17 mouse cellular contexts compared by ENCODE assay signal in the genomic region with DNA sequence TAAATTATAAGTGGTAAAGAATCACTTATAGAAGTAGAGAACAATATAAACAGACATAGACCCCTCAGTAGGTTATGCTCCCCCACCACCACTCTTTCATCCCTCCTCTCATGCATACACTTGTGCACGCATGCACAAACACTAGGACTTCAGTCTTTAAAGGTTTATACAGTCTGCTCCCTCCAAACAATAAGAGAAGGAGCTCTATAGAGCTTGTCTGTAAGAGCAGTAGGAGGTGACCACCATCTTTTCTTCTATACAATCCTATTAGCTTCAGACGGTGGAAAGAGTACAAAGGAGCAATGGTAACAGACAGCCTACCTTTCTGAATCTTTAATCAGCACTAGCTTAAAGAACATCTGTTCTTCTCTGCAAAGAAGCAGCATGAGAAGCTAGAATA. TPM values are rescaled to one million over a fixed set of nuclear protein-coding genes. Genes with fewer than 3 reads are reported as not detected.
"Had no signal": no experiment of that assay in that cellular context is flagged by ENCODE, and none has a peak within 500 bp of the region (broad histone marks: within the 10 kb centered on the region; RNA-seq: fewer than 3 reads in every experiment).

No protein-coding gene starts in this region.

- H3K27me3 ChIP-seq: kidney, embryonic 15.5 days; limb, embryonic 13.5 days had no signal

- H3K9ac ChIP-seq: kidney, embryonic 15.5 days; limb, embryonic 13.5 days; liver, embryonic 14.5 days had no signal

- DNase-seq: kidney, adult 2 months; kidney, postnatal 14 days; left cerebral cortex, postnatal 4 days; lung, adult 18-20 months had no signal

- H3K36me3 ChIP-seq: kidney, embryonic 15.5 days; limb, embryonic 13.5 days had no signal

- H3K4me3 ChIP-seq: kidney, embryonic 15.5 days; limb, embryonic 13.5 days had no signal

- H3K4me1 ChIP-seq: kidney, embryonic 15.5 days; limb, embryonic 13.5 days had no signal

- H3K9me3 ChIP-seq: kidney, embryonic 15.5 days; limb, embryonic 13.5 days had no signal

- H3K27ac ChIP-seq: kidney, embryonic 15.5 days; limb, embryonic 13.5 days; liver, embryonic 14.5 days; stomach, postnatal 0 days had no signal

- H3K4me2 ChIP-seq: kidney, embryonic 15.5 days; limb, embryonic 13.5 days had no signal

RNA-seq across cellular contexts. Expression of gene Cypt3, which starts 1.8 kb away (rescaled TPM):
- total RNA-seq: layer of hippocampus, adult 8-10 months; layer of hippocampus, postnatal 14 days; left cerebral cortex, adult 18-20 months; left cerebral cortex, postnatal 10 days; left cerebral cortex, postnatal 4 days; liver, adult 2 months; megakaryocyte progenitor cell, adult 5-6 weeks had no signal
- polyA plus RNA-seq: kidney, adult 2 months; kidney, embryonic 15.5 days; large intestine, adult 2 months; limb, embryonic 13.5 days; liver, adult 2 months; liver, embryonic 14.5 days; lung, embryonic 16.5 days; neural tube, embryonic 14.5 days; stomach, postnatal 0 days had no signal
